Mouse (Mus musculus): Measurements from ENCODE around the gene Naaladl2. TPM values are rescaled to one million over a fixed set of nuclear protein-coding genes. Genes with fewer than 3 reads are reported as not detected.

Naaladl2 gene
- polyA plus RNA-seq, 1 experiment, result 2.2 TPM

GRCm38 (mm10) chr3:24938507-24939182, 205.4 kb downstream of the Naaladl2 start:
- TF ChIP-seq CTCF (IDR thresholded peaks at IDR 0.05; ENCODE audit: borderline replicate concordance, insufficient read depth, low read depth, low read length) (no peak), POLR2A (IDR thresholded peaks at IDR 0.05; ENCODE audit: borderline replicate concordance, insufficient read depth, low read length) (no peak)
- WGBS, result 87% methylated on average over 5 of the region's 5 CpGs
- Histone ChIP-seq H3K27me3 (ENCODE audit: control insufficient read depth, insufficient read depth, low read length) (no peaks in the 10 kb centered on the region), H3K27ac (ENCODE audit: insufficient read depth, low read length) (no peak overlapping the region), H3K4me1 (ENCODE audit: control insufficient read depth, insufficient read depth, low read length) (no peaks in the 10 kb centered on the region), H3K4me3 (replicated peaks; ENCODE audit: insufficient read depth, low read depth, low read length) (no peak overlapping the region)
- no peak for DNase-seq

- TF ChIP-seq CTCF (IDR thresholded peaks at IDR 0.05; ENCODE audit: borderline replicate concordance, insufficient read depth, low read depth, low read length) (no peak), POLR2A (IDR thresholded peaks at IDR 0.05; ENCODE audit: borderline replicate concordance, insufficient read depth, low read length) (no peak)
- H3K4me1 ChIP-seq (ENCODE audit: control insufficient read depth, insufficient read depth, low read length), result no peaks in the 10 kb centered on the region
- DNase-seq, result no peak
- no peak overlapping the region for H3K4me3 ChIP-seq (replicated peaks; ENCODE audit: insufficient read depth, low read depth, low read length)
- no peaks in the 10 kb centered on the region for H3K27me3 ChIP-seq (ENCODE audit: control insufficient read depth, insufficient read depth, low read length)
- no peak overlapping the region for H3K27ac ChIP-seq (ENCODE audit: insufficient read depth, low read length)
- 28% methylated on average over 2 of the region's 2 CpGs for WGBS
Observed at GRCm38 (mm10) chr3:24921811-24922210, 222.2 kb downstream of the Naaladl2 start.

GRCm38 (mm10) chr3:24921401-24921800, 222.7 kb downstream of the Naaladl2 start:
- Histone ChIP-seq H3K27ac (ENCODE audit: insufficient read depth, low read length) (no peak overlapping the region), H3K4me3 (replicated peaks; ENCODE audit: insufficient read depth, low read depth, low read length) (no peak overlapping the region), H3K4me1 (ENCODE audit: control insufficient read depth, insufficient read depth, low read length) (no peaks in the 10 kb centered on the region), H3K27me3 (ENCODE audit: control insufficient read depth, insufficient read depth, low read length) (no peaks in the 10 kb centered on the region)
- TF ChIP-seq POLR2A (IDR thresholded peaks at IDR 0.05; ENCODE audit: borderline replicate concordance, insufficient read depth, low read length), result no peak
- TF ChIP-seq CTCF (IDR thresholded peaks at IDR 0.05; ENCODE audit: borderline replicate concordance, insufficient read depth, low read depth, low read length), result no peak
- DNase-seq, result no peak
- 62% methylated on average over 6 of the region's 6 CpGs for WGBS

- no peak for TF ChIP-seq POLR2A (IDR thresholded peaks at IDR 0.05; ENCODE audit: borderline replicate concordance, insufficient read depth, low read length)
- TF ChIP-seq CTCF (IDR thresholded peaks at IDR 0.05; ENCODE audit: borderline replicate concordance, insufficient read depth, low read depth, low read length), result no peak
- Histone ChIP-seq H3K4me1 (ENCODE audit: control insufficient read depth, insufficient read depth, low read length) (no peaks in the 10 kb centered on the region), H3K4me3 (replicated peaks; ENCODE audit: insufficient read depth, low read depth, low read length) (no peak overlapping the region), H3K27me3 (ENCODE audit: control insufficient read depth, insufficient read depth, low read length) (no peaks in the 10 kb centered on the region), H3K27ac (ENCODE audit: insufficient read depth, low read length) (no peak overlapping the region)
- DNase-seq, result peak in 1 of 2 experiments; percentile 32
- 19% methylated on average over 3 of the region's 3 CpGs for WGBS
Observed at GRCm38 (mm10) chr3:24905425-24905960, 238.6 kb downstream of the Naaladl2 start.

GRCm38 (mm10) chr3:24888801-24889200, 255.3 kb downstream of the Naaladl2 start:
- Histone ChIP-seq H3K4me1 (ENCODE audit: control insufficient read depth, insufficient read depth, low read length) (no peaks in the 10 kb centered on the region), H3K27ac (ENCODE audit: insufficient read depth, low read length) (no peak overlapping the region), H3K4me3 (replicated peaks; ENCODE audit: insufficient read depth, low read depth, low read length) (no peak overlapping the region), H3K27me3 (ENCODE audit: control insufficient read depth, insufficient read depth, low read length) (no peaks in the 10 kb centered on the region)
- DNase-seq, result no peak
- TF ChIP-seq POLR2A (IDR thresholded peaks at IDR 0.05; ENCODE audit: borderline replicate concordance, insufficient read depth, low read length) (no peak), CTCF (IDR thresholded peaks at IDR 0.05; ENCODE audit: borderline replicate concordance, insufficient read depth, low read depth, low read length) (no peak)
- WGBS, result 86% methylated on average over 3 of the region's 3 CpGs

- no peak overlapping the region for H3K4me3 ChIP-seq (replicated peaks; ENCODE audit: insufficient read depth, low read depth, low read length)
- TF ChIP-seq POLR2A (IDR thresholded peaks at IDR 0.05; ENCODE audit: borderline replicate concordance, insufficient read depth, low read length) (no peak), CTCF (IDR thresholded peaks at IDR 0.05; ENCODE audit: borderline replicate concordance, insufficient read depth, low read depth, low read length) (no peak)
Observed at GRCm38 (mm10) chr3:24872254-24872653, 271.8 kb downstream of the Naaladl2 start.

GRCm38 (mm10) chr3:24852936-24853335, 291.1 kb downstream of the Naaladl2 start:
- WGBS, result 89% methylated on average over 2 of the region's 2 CpGs
- Histone ChIP-seq H3K27ac (ENCODE audit: insufficient read depth, low read length) (no peak overlapping the region), H3K4me1 (ENCODE audit: control insufficient read depth, insufficient read depth, low read length) (no peaks in the 10 kb centered on the region), H3K27me3 (ENCODE audit: control insufficient read depth, insufficient read depth, low read length) (no peaks in the 10 kb centered on the region), H3K4me3 (replicated peaks; ENCODE audit: insufficient read depth, low read depth, low read length) (no peak overlapping the region)
- DNase-seq, result no peak
- no peak for TF ChIP-seq POLR2A (IDR thresholded peaks at IDR 0.05; ENCODE audit: borderline replicate concordance, insufficient read depth, low read length)
- TF ChIP-seq CTCF (IDR thresholded peaks at IDR 0.05; ENCODE audit: borderline replicate concordance, insufficient read depth, low read depth, low read length), result no peak

More at GRCm38 (mm10) chr3:24872254-24872653, 271.8 kb downstream of the Naaladl2 start:
- WGBS, result 92% methylated on average over 1 of the region's 1 CpGs
- Histone ChIP-seq H3K27ac (ENCODE audit: insufficient read depth, low read length) (no peak overlapping the region), H3K4me1 (ENCODE audit: control insufficient read depth, insufficient read depth, low read length) (no peaks in the 10 kb centered on the region), H3K27me3 (ENCODE audit: control insufficient read depth, insufficient read depth, low read length) (no peaks in the 10 kb centered on the region)
- DNase-seq, result no peak

GRCm38 (mm10) chr3:24796739-24797138, 347.3 kb downstream of the Naaladl2 start:
- Histone ChIP-seq H3K27me3 (ENCODE audit: control insufficient read depth, insufficient read depth, low read length) (no peaks in the 10 kb centered on the region), H3K4me3 (replicated peaks; ENCODE audit: insufficient read depth, low read depth, low read length) (no peak overlapping the region), H3K4me1 (ENCODE audit: control insufficient read depth, insufficient read depth, low read length) (no peaks in the 10 kb centered on the region), H3K27ac (ENCODE audit: insufficient read depth, low read length) (no peak overlapping the region)
- 94% methylated on average over 2 of the region's 2 CpGs for WGBS
- no peak for DNase-seq
- no peak for TF ChIP-seq CTCF (IDR thresholded peaks at IDR 0.05; ENCODE audit: borderline replicate concordance, insufficient read depth, low read depth, low read length)
- no peak for TF ChIP-seq POLR2A (IDR thresholded peaks at IDR 0.05; ENCODE audit: borderline replicate concordance, insufficient read depth, low read length)
